Mouse (Mus musculus) ES-E14 (cell line): ENCODE results near the gene Tbpl1. TPM values are rescaled to one million over a fixed set of nuclear protein-coding genes. Genes with fewer than 3 reads are reported as not detected.

ENCODE experiments used
- DNase-seq: peaks from one replicate; pipeline ENCODE4 v3.0.0-alpha.2; 2013; ENCODE audit warnings: low read depth, low spot score
- H3K27ac ChIP-seq: 2 replicates; pipeline ENCODE4 v1.5.1; 2012; ENCODE audit warnings: low read depth, mild to moderate bottlenecking, low read length, moderate library complexity, mixed read lengths; ENCODE audit not compliant: poor library complexity, insufficient read depth, severe bottlenecking
- H3K36me3 ChIP-seq: 2 replicates; pipeline ENCODE4 v1.6.1; 2012; ENCODE audit warnings: mild to moderate bottlenecking, low read length, moderate library complexity, mixed read lengths; ENCODE audit not compliant: control insufficient read depth, poor library complexity, insufficient read depth, severe bottlenecking
- H3K4me1 ChIP-seq, 2 experiments: fragments of 150-350 bp in 1 of 2; sonication (generic) in 1 of 2; 2 replicates each; pipeline ENCODE4 v1.6.1; 2012; ENCODE audit warnings: low read length in 2 of 2, mild to moderate bottlenecking in 1 of 2, mixed read lengths in 1 of 2; ENCODE audit not compliant: control insufficient read depth in 2 of 2, insufficient read depth in 2 of 2, poor library complexity in 1 of 2
- H3K4me3 ChIP-seq, 2 experiments: fragments of 150-350 bp in 1 of 2; sonication (generic) in 1 of 2; 2 replicates each; pipeline ENCODE4 v1.5.1; 2012; ENCODE audit warnings: low read length in 2 of 2, low read depth in 1 of 2, mild to moderate bottlenecking in 1 of 2, mixed read lengths in 1 of 2; ENCODE audit not compliant: insufficient read depth in 1 of 2, poor library complexity in 1 of 2, severe bottlenecking in 1 of 2
- H3K9ac ChIP-seq: 2 replicates; pipeline ENCODE4 v1.6.1; 2012; ENCODE audit warnings: low read depth, mild to moderate bottlenecking, low read length, mixed read lengths; ENCODE audit not compliant: poor library complexity, insufficient read depth, severe bottlenecking
- H3K9me3 ChIP-seq: fragments of 150-350 bp; sonication (generic); 2 replicates; pipeline ENCODE4 v1.6.1; 2012; ENCODE audit warnings: low read depth, mild to moderate bottlenecking, low read length; ENCODE audit not compliant: control insufficient read depth, insufficient read depth
- CHD2 ChIP-seq: IDR thresholded peaks from 2 replicates; pipeline ENCODE4 v1.6.1; 2014; ENCODE audit warnings: mild to moderate bottlenecking, low read depth, low read length, inconsistent platforms
- HCFC1 ChIP-seq: IDR thresholded peaks from 2 replicates; pipeline ENCODE4 v1.6.1; 2012; ENCODE audit warnings: low read length, inconsistent platforms, borderline replicate concordance; ENCODE audit not compliant: insufficient read depth
- MAFK ChIP-seq: IDR thresholded peaks from 2 replicates; pipeline ENCODE4 v1.6.1; 2014; ENCODE audit warnings: mild to moderate bottlenecking, low read depth, low read length, inconsistent platforms; ENCODE audit not compliant: insufficient read depth
- ZC3H11A ChIP-seq: IDR thresholded peaks from 2 replicates; pipeline ENCODE4 v1.6.1; 2012; ENCODE audit warnings: low read depth, mild to moderate bottlenecking, inconsistent platforms, low read length, borderline replicate concordance
- ZNF384 ChIP-seq: IDR thresholded peaks from 2 replicates; pipeline ENCODE4 v1.6.1; 2012; ENCODE audit warnings: low read depth, low read length, inconsistent platforms
- in situ Hi-C, 2 experiments: fragments of 600-800 bp; cut with MboI; formaldehyde crosslinking; loops; one replicate each; pipeline ENCODE4 v1.15.1; 2025; ENCODE audit warnings: low sequenced_read_pairs in 2 of 2, inconsistent platforms in 1 of 2; ENCODE audit not compliant: unreplicated experiment in 2 of 2
- total RNA-seq: library from RNA; depleted of rRNA; stranded (reverse); fragments of 300-350 nt; gene quantifications from 2 replicates; pipeline ENCODE4 v1.2.3, GENCODE M21; 2012

Gene Tbpl1
- total RNA-seq, 1 experiment, result 26.8 TPM

DNA sequence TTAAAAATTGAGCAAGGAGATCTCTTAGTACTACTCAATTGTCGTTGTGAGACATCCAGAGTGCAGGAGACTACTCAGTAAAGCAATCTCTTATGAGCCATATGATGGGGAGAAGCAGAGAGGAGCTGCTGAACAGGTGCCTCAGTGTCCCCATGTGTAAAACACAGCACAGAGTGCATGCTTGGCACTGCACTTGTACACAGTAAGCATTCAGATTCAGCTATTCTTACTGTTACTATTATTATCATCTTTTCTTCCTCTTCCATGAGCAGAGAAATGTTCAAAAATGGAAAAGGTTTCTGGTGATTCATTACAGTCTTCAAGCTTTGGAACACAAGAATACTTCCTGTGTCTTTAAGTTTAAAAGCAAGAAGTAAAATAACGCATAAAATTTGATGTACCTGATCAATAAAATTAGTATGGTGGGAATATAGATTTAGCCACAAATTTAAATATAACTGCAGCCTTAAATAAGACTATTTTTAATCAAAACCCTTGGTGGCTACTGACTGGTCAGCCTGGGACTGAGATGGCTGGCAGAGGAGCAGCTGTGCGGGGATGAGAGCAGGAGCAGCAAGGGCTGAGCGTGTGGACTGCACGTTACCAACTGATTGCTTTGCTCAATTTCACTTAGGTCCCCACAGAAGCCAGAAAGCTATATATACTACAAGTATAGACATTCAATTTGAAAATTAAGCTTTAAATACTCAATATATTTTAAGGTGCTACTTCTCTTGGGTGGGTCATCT is 10.8 kb downstream of the Tbpl1 start:
- in situ Hi-C loops, result no loop called here
- no peak overlapping the region for H3K4me3 ChIP-seq
- no peak for DNase-seq
- TF ChIP-seq HCFC1 (no peak), CHD2 (no peak), ZC3H11A (no peak), MAFK (no peak), ZNF384 (no peak)
- H3K27ac ChIP-seq, result no peak overlapping the region
- no peaks in the 10 kb centered on the region for H3K36me3 ChIP-seq
- H3K4me1 ChIP-seq, result peaks cover 0 to 2% of the 10 kb centered on the region in 2 experiments; a peak in 1 of 4 replicates
- no peak overlapping the region for H3K9ac ChIP-seq
- H3K9me3 ChIP-seq, result no peaks in the 10 kb centered on the region

- Histone ChIP-seq H3K9me3 (no peaks in the 10 kb centered on the region), H3K27ac (no peak overlapping the region), H3K36me3 (no peaks in the 10 kb centered on the region), H3K4me1 (peaks cover 0 to 1% of the 10 kb centered on the region in 2 experiments; a peak in 1 of 4 replicates), H3K4me3 (no peak overlapping the region), H3K9ac (no peak overlapping the region)
- in situ Hi-C loops, result loop anchor here in 1 of 2 experiments (10.0 kb wide), 1 partner anchor 104 kb away; no protein-coding TSS in a partner anchor
- no peak for TF ChIP-seq CHD2
- TF ChIP-seq MAFK, result no peak
- TF ChIP-seq HCFC1, result no peak
- TF ChIP-seq ZNF384, result no peak
- no peak for TF ChIP-seq ZC3H11A
- no peak for DNase-seq
These were observed 13.3 kb downstream of the Tbpl1 start for GRCm38 (mm10) chr10:22718475-22718874.

DNA sequence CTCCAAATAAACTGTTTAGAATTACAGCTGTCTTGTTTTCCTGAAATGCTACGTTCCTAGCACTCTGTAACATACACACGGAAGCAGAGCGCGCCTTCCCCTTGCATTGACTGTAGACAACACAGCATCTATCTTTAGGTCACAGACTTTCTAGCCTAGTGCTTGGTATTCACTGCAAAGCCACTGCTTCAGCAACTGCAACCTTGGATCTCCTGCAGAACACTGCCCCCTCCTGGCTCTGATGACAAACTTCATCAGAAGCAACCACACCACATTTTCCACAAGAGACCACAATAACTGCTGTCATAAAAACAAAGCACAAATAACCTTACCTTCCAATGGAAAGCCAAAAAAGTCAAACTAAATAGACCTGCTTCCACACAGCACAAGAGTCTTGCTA is 17.2 kb downstream of the Tbpl1 start:
- H3K9ac ChIP-seq, result no peak overlapping the region
- H3K4me3 ChIP-seq, result no peak overlapping the region
- no peak for DNase-seq
- no peak for TF ChIP-seq MAFK
- no peak for TF ChIP-seq ZNF384
- TF ChIP-seq HCFC1, result no peak
- no peak for TF ChIP-seq CHD2
- peak; percentile 96 for TF ChIP-seq ZC3H11A
- H3K4me1 ChIP-seq, result no peaks in the 10 kb centered on the region
- H3K36me3 ChIP-seq, result peaks cover 4% of the 10 kb centered on the region; the same call in 1 of the 2 replicates
- H3K9me3 ChIP-seq, result no peaks in the 10 kb centered on the region
- in situ Hi-C loops, result loop anchor here in 1 of 2 experiments (10.0 kb wide), 1 partner anchor 100 kb away; no protein-coding TSS in a partner anchor
- H3K27ac ChIP-seq, result no peak overlapping the region

- in situ Hi-C loops, result loop anchor here in 1 of 2 experiments (10.0 kb wide), 1 partner anchor 98 kb away; no protein-coding TSS in a partner anchor
- no peaks in the 10 kb centered on the region for H3K9me3 ChIP-seq
- TF ChIP-seq MAFK (peak; percentile 78), ZC3H11A (no peak)
- H3K4me1 ChIP-seq, result no peaks in the 10 kb centered on the region
- H3K27ac ChIP-seq, result no peak overlapping the region
- DNase-seq, result no peak
- peaks cover 6% of the 10 kb centered on the region; the same call in 1 of the 2 replicates for H3K36me3 ChIP-seq
- H3K9ac ChIP-seq, result no peak overlapping the region
- H3K4me3 ChIP-seq, result no peak overlapping the region
These were observed 18.8 kb downstream of the Tbpl1 start for GRCm38 (mm10) chr10:22712955-22713354.
